Mouse (Mus musculus): Measurements from ENCODE around the gene Lgr4. TPM values are rescaled to one million over a fixed set of nuclear protein-coding genes. Genes with fewer than 3 reads are reported as not detected.

The Lgr4 gene
- total RNA-seq, 2 experiments from 2014 or later = 21.0 TPM

DNA sequence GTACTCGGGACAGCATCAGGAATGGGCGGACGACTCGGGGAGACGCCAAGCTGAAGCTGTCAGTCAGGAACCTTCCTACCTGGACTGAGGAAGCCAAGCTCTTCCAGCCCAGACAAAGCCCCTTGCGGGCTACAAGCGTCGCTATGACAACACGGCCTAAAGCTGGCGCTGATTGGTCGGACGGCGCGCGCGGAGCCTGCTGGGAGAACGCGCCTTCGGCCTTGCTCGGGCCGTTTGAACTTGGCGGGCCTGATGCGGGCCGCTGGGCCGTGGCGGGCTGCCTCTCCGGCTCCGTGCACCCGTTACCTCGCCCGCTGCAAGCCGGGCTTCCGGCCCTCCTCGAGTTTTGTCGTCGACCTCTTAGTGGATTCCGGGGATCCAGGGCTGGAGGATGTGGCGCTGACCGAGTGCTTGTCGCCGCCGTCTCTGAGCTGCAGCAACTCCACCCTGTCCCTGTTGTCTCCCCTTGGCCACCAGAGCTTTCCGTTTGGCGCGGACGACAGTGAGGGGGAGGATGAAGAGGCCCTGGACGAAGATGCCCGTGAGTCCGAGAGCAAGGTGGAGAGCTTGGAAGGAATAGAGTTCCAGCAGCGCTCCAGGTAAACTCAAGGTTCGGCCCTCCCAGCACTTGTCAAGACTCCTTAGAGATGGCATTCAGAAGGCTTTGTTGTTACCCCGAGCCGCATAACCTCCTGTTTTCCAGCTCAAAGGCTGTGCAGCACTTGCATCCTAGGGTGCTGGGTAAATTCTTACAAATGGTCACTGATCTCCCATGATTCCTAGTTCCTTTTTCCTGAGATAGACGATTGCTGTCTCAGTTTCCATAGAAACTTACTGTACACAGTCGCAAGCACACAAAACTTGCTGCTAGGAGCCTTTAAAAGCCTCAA is 100.4 kb downstream of the Lgr4 start, which contains the start of gene Ccdc34:
Gene Ccdc34 (plus strand): TSS at position 202 of the 890 bp plus-strand sequence.
- DNase-seq = peak; percentile 89

DNA sequence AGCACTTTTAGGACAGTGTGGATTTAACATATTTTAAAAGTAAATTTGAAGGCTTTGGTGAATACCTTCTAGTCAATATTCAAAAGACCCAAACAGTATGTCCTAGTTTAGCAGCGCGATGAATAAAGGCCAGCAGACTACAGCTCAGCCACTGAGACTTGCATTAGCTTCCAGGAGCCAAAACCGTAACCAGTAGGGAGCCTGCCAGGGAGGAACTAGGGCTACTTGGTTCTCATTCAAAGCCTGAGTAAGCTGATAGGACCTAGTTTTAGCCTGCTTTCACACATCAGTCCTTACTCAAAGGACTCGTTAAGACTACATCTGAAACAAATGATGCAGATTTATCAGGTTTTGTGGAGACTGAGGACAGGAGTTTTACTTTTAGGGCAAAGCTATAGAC is 102.2 kb downstream of the Lgr4 start:
- peak; percentile 55 for DNase-seq

DNA sequence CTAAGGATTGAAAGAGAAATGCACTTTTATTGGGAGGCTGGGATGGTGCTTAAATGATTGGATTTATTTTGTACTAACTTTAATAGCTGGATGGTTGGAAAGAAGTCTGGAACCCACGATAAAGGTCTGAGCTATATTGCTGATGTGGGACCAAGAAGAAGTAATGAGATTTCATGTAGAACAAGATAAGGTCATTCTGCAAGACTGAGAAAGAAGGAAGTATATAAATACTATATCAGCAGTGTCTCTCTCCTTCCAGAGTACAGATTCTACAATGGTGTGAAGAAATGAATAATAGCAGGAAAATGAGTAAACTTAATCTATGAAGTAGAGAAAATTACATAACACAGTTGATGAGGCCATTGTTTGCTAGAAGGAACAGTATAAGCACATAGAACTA is 103.0 kb downstream of the Lgr4 start:
- DNase-seq = no peak

DNA sequence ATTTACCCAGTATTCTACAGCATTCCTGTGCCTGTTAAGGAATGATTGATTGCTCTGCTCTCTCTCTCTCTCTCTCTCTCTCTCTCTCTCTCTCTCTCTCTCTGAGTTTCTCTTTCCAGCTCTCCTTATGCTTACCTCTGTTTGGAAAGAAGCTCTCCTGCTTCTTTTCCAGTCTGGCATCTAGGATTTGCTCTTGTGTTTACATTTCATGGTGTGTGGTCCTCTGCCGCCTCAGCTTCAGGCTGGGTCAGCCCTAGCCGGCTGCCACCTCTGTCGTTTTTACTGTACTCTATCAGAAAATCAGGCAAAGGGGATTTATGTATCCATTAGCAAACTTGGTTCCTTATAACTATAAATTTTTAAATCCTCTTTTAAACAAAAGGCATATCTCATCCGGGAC is 118.8 kb downstream of the Lgr4 start:
- no peak for DNase-seq

DNA sequence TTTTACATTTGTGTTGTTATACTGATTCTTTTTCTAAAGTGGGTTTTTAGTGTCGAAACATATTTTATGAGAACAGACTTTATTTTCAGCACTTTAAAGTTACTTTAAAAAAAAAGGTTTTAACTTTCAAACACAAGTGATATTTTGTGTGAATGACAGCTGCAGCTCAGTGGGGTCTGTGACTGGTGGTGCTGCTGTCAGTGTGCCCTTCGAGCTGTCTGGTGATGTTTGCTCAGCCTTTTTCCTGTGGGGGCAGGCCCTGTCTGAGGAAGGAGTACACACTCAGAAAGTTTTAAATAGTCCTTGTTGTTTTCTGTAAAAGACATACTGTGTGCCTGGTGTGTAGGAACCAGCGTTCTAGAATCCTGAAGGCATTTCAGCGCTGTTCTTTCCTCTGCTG is 119.2 kb downstream of the Lgr4 start:
- DNase-seq = no peak

DNA sequence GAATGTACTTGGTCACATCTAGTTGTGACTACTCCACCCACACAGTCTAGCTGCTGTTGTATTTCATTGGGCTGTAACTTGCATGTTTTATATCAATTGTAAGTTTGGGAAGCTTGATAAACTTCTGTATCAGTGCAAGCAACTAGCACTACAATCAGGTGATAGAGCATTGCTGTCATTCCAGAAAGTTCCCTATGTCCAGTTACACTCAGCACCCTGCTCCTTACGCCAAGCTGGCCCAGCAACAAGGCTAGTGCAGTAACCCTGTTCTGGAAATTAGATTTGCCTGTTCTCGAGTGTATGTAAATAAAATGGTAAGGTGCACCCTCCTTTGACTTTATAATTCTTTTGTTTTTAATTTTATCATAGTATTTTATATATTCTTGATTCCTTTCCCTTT is 119.8 kb downstream of the Lgr4 start:
- DNase-seq = no peak

DNA sequence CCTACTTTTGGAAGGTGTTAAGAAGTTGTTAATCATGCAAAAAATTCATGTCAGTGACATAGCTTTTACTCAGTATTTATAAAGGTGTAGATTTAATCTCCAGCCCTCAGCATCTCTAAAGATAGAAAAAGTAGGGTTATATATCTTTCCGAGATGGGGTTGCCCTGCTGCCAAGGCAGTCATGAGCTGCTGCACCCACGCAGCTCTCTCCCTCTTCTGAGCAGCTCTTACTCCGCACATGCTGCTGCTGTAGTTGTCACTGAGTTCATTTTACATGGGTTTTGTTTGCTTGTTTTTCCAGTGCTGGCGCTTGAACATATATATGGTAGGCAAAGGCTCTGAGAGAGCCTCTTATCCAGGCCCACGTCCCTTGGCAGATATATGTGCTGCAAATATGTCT is 120.9 kb downstream of the Lgr4 start:
- no peak for DNase-seq

DNA sequence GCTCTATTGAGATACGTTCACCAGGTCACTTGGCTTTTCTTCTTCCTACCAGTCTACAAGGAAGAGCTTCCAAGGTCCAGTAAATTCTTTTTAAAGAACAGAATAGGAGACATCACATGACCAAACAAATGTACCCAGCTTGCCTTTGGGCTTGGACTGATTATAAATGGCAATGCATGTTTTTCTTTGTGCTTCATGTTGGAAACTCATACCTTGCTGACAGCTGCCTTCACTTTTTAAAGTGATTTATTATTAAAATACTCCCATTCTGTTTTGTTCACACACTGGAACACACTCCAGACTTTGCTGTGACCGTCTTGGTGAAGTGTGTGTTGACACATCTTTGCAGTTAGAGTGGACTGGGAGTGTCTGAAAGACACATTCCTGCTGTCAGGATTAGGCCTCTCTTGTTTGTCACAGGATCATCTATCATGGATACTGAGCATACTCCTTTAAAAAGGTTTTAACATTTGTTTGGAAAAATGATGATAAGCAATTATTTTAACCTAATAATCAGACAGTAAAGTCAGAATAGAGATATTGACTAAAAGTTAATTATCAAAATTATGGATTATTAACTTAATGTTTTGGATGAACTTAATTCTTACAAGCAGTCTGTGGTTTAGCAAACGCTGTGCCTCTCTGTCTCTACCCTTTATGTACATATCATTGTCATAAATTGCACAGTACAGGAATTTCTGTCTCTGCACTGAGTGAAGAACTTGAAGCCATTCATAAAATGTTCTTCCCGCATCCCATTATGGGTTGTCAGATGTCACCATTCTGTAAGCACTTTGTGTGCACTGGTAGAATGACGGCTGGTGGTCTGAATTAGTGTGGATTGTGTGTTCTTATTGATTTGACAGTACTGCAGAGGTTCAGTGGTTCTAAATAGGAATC is 125.7 kb downstream of the Lgr4 start:
- no peak for DNase-seq

DNA sequence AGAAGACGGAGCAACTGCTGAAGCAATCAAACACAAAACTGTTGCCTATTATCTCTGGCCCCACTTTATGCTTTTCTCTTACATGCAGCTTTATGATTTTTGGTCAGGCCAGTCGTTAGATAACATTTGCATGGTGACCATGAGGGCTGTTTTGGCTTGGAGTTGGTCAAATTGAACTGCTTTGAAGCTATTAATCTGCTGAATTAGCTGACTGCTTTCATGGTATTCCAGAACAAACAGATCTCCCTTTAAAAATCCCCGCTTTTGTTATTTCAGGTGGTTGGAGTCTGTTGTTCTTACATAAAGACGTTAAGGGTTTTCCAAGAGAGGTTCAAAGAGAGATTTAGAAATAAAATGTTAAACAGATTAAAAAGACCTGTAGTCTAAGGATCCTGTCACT is 141.0 kb downstream of the Lgr4 start:
- DNase-seq = no peak

DNA sequence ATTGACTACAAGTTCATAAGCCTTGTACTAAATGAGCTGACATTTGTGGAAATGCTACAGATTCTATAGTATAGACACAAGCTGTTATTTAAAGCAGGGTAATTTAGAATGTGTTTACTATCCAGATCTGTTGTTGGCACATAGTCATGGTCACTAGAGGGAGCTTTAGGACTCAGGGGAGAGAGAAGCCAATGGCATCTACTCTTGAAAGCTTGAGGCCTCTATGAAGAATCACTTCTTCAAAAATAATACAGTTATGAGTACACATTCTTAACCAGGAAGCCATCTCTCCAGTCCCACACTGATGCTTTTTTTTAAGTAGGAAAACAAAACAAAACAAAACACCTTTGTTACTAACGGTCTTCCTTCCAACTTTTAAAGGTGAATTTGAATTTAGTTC is 145.7 kb downstream of the Lgr4 start:
- no peak for DNase-seq

Other genes starting within 250 kb of the Lgr4 start
- under 1 TPM; 0.64 to 0.86 TPM for gene Bdnf, start 242.9 kb upstream of the Lgr4 start, total RNA-seq (2021)
- gene Lin7c, start 26.8 kb upstream of the Lgr4 start, total RNA-seq (2021) = 10 to 100 TPM; 23.3 to 24.6 TPM
- 1 to 10 TPM; 3.4 to 3.9 TPM for gene Ccdc34, start 100.2 kb downstream of the Lgr4 start, total RNA-seq (2021)